Mouse (Mus musculus) stomach, postnatal 0 days (tissue): ENCODE measurements around the gene Mfge8. TPM values are rescaled to one million over a fixed set of nuclear protein-coding genes. Genes with fewer than 3 reads are reported as not detected.
A peak's percentile ranks its signal among the peaks of the same experiment; 100 is the strongest.

Experiments
- ATAC-seq: fragments of 200-750 bp; cut with Nextera tagmentation; 2 replicates; pipeline ENCODE4 v1.8.0; 2017; ENCODE audit not compliant: low FRiP score, low TSS enrichment
- DNase-seq: peaks from one replicate; pipeline ENCODE4 v3.0.0-alpha.2; 2016; ENCODE audit warnings: low spot score
- H3K27ac ChIP-seq: fragments of 300-500 bp; sonication (generic); replicated peaks from 2 replicates; pipeline ENCODE4 v1.5.1; 2014; ENCODE audit warnings: mild to moderate bottlenecking, control low read depth
- H3K27me3 ChIP-seq: fragments of 300-500 bp; sonication (generic); 2 replicates; pipeline ENCODE4 v1.6.1; 2014; ENCODE audit warnings: low read length; ENCODE audit not compliant: control insufficient read depth, insufficient read depth
- H3K36me3 ChIP-seq: fragments of 300-500 bp; sonication (generic); 2 replicates; pipeline ENCODE4 v1.6.1; 2014; ENCODE audit warnings: low read length, mixed read lengths; ENCODE audit not compliant: control insufficient read depth, insufficient read depth
- H3K4me1 ChIP-seq: fragments of 300-500 bp; sonication (generic); replicated peaks from 2 replicates; pipeline ENCODE4 v1.6.1; 2014; ENCODE audit warnings: antibody characterized with exemption; ENCODE audit not compliant: control insufficient read depth, insufficient read depth
- H3K4me2 ChIP-seq: fragments of 300-500 bp; sonication (generic); replicated peaks from 2 replicates; pipeline ENCODE4 v1.6.1; 2014; ENCODE audit warnings: low read depth, mild to moderate bottlenecking, control low read depth, moderate library complexity
- H3K4me3 ChIP-seq: fragments of 300-500 bp; sonication (generic); 2 replicates; pipeline ENCODE4 v1.5.1; 2014; ENCODE audit warnings: low read depth, low read length, control low read depth
- H3K9ac ChIP-seq: fragments of 300-500 bp; sonication (generic); 2 replicates; pipeline ENCODE4 v1.6.1; 2014; ENCODE audit warnings: mild to moderate bottlenecking, low read length, control low read depth, mixed read lengths
- H3K9me3 ChIP-seq: fragments of 300-500 bp; sonication (generic); 2 replicates; pipeline ENCODE4 v1.6.1; 2016; ENCODE audit warnings: low read length; ENCODE audit not compliant: control insufficient read depth
- CTCF ChIP-seq: IDR thresholded peaks from 2 replicates; pipeline ENCODE4 v1.5.1; 2016; ENCODE audit warnings: antibody characterized with exemption, low read depth, mild to moderate bottlenecking, moderate library complexity
- EP300 ChIP-seq: optimal IDR thresholded peaks from 2 replicates; pipeline ENCODE3; 2016; ENCODE audit warnings: antibody characterized with exemption
- WGBS: fragments of 180-500 bp; shearing (Covaris S2); extraction: QIAGEN DNeasy Blood & Tissue Kit; methylation state at CpG from one replicate; pipeline ENCODE4 v1.1.7; 2014; 5-methylcytosine and 5-hydroxymethylcytosine counted together
- polyA plus RNA-seq: library from polyadenylated mRNA; unstranded; fragments of >200 nt; fragmentation: Nextera tagmentation; extraction: Ambion mirVana; gene quantifications from 2 replicates; pipeline ENCODE4 v1.2.1, GENCODE M21; 2015

The Mfge8 gene
- polyA plus RNA-seq: 178 TPM in 2 replicates

- Histone ChIP-seq H3K27me3 (no peaks in the 10 kb centered on the region), H3K4me1 (no peaks in the 10 kb centered on the region), H3K4me3 (peak within 1 kb of the TSS; percentile 55), H3K27ac (peak within 1 kb of the TSS; percentile 70), H3K36me3 (peaks cover under 1% of the 10 kb centered on the region; the same call in 1 of the 2 replicates), H3K9me3 (no peaks in the 10 kb centered on the region), H3K4me2 (peak within 1 kb of the TSS; percentile 65), H3K9ac (peak within 1 kb of the TSS; percentile 64)
- TF ChIP-seq CTCF (no peak; the same call in 1 of the 2 replicates), EP300 (no peak)
- WGBS: 0% methylated on average over 37 of the region's 39 CpGs
- ATAC-seq (peak; percentile 93), DNase-seq (peak; percentile 91)
Measured at GRCm38 (mm10) chr7:79148711-79149266, at the start of gene Mfge8. Gene Mfge8, minus strand, starts transcription at chr7:79149060.

GRCm38 (mm10) chr7:79194560-79195413, 45.9 kb upstream of the Mfge8 start:
- ATAC-seq (no peak), DNase-seq (no peak)
- Histone ChIP-seq H3K4me3 (no peak overlapping the region), H3K9ac (no peak overlapping the region), H3K36me3 (no peaks in the 10 kb centered on the region), H3K27me3 (no peaks in the 10 kb centered on the region), H3K4me2 (no peak overlapping the region), H3K4me1 (no peaks in the 10 kb centered on the region), H3K9me3 (no peaks in the 10 kb centered on the region), H3K27ac (no peak overlapping the region)
- WGBS: 85% methylated on average over 16 of the region's 16 CpGs
- TF ChIP-seq CTCF: no peak
- no peak for TF ChIP-seq EP300

- Histone ChIP-seq H3K4me2 (no peak overlapping the region), H3K27ac (no peak overlapping the region), H3K4me1 (no peaks in the 10 kb centered on the region), H3K36me3 (no peaks in the 10 kb centered on the region), H3K27me3 (no peaks in the 10 kb centered on the region), H3K9me3 (no peaks in the 10 kb centered on the region), H3K4me3 (no peak overlapping the region), H3K9ac (no peak overlapping the region)
- TF ChIP-seq CTCF (no peak), EP300 (no peak)
- ATAC-seq (no peak), DNase-seq (no peak)
- 68% methylated on average over 5 of the region's 5 CpGs for WGBS
Measured at GRCm38 (mm10) chr7:79193936-79194335, 45.1 kb upstream of the Mfge8 start.

- Histone ChIP-seq H3K27me3 (no peaks in the 10 kb centered on the region), H3K4me1 (no peaks in the 10 kb centered on the region), H3K9me3 (no peaks in the 10 kb centered on the region), H3K9ac (no peak overlapping the region), H3K4me3 (no peak overlapping the region), H3K4me2 (no peak overlapping the region), H3K36me3 (no peaks in the 10 kb centered on the region), H3K27ac (no peak overlapping the region)
- DNase-seq (no peak), ATAC-seq (no peak)
- no peak for TF ChIP-seq CTCF
- TF ChIP-seq EP300: no peak
- WGBS: 68% methylated on average over 5 of the region's 5 CpGs
Measured at GRCm38 (mm10) chr7:79191501-79191900, 42.6 kb upstream of the Mfge8 start.

DNA sequence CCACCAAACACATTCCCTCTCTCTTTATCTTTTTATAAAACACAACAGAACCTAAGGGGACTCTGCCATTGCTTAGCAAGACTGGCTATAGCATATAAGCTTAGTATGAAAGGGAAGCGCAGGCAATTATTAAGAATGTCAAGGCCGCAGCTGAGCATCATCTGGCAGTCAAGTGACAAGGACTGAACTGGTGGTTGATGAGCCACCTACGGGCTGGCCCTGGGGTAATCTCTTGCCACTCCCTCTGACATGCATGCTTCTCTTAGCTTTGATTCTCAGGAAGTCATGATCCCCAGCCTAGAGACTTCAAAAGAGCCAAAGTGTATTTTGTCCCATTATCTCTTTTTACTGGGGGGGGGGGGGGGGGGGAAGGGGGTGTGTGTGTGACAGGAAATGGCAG, 41.7 kb upstream of the Mfge8 start:
- Histone ChIP-seq H3K9ac (no peak overlapping the region), H3K4me2 (no peak overlapping the region), H3K4me1 (no peaks in the 10 kb centered on the region), H3K36me3 (no peaks in the 10 kb centered on the region), H3K27me3 (no peaks in the 10 kb centered on the region), H3K27ac (no peak overlapping the region), H3K9me3 (no peaks in the 10 kb centered on the region), H3K4me3 (no peak overlapping the region)
- 46% methylated on average over 3 of the region's 3 CpGs for WGBS
- no peak for ATAC-seq
- TF ChIP-seq EP300 (no peak), CTCF (no peak)
- DNase-seq: no peak

DNA sequence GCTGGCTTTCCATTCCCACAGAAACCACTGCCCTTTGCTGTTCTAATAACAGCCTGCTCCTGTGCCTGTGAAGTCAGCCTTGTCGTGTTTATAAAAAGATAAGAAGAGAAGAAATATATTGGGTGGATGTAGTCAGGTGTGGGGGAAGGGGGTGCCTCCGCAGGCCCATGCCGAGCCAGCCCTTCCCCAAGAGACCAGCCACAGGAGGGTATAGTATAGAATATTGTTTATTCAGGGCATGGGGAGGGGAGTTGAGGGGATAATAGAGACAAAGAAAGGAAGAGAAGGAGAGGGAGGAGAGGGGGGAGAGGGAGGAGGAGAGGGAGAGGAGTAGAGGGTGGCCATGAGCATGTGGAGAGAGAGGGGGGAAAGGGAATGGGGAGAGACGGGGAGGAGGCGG, 40.4 kb upstream of the Mfge8 start:
- WGBS: 16% methylated on average over 3 of the region's 5 CpGs
- Histone ChIP-seq H3K4me1 (no peaks in the 10 kb centered on the region), H3K9ac (no peak overlapping the region), H3K27me3 (no peaks in the 10 kb centered on the region), H3K9me3 (no peaks in the 10 kb centered on the region), H3K4me2 (no peak overlapping the region), H3K4me3 (no peak overlapping the region), H3K27ac (no peak overlapping the region), H3K36me3 (no peaks in the 10 kb centered on the region)
- DNase-seq: no peak
- no peak for TF ChIP-seq CTCF
- no peak for TF ChIP-seq EP300
- no peak for ATAC-seq
